Mouse (Mus musculus): Measurements from ENCODE around the gene Ube2m. TPM values are rescaled to one million over a fixed set of nuclear protein-coding genes. Genes with fewer than 3 reads are reported as not detected.
A peak's percentile ranks its signal among the peaks of the same experiment; 100 is the strongest.

Ube2m gene
- total RNA-seq, 2 experiments from 2014 or later: 136 to 146 TPM

GRCm38 (mm10) chr7:13010005-13010908 lies 27.8 kb downstream of the Ube2m start, which contains the start of gene Zbtb45:
Gene Zbtb45 (minus strand): TSS chr7:13010034.
- Histone ChIP-seq H3K27ac (peak within 1 kb of the TSS; percentile 97), H3K4me3 (peak within 1 kb of the TSS; percentile 80)
- no peak for DNase-seq
- TF ChIP-seq CTCF (IDR thresholded peaks at IDR 0.05): no peak
- intact Hi-C loops (cut with DNase I): no loop called here

DNA sequence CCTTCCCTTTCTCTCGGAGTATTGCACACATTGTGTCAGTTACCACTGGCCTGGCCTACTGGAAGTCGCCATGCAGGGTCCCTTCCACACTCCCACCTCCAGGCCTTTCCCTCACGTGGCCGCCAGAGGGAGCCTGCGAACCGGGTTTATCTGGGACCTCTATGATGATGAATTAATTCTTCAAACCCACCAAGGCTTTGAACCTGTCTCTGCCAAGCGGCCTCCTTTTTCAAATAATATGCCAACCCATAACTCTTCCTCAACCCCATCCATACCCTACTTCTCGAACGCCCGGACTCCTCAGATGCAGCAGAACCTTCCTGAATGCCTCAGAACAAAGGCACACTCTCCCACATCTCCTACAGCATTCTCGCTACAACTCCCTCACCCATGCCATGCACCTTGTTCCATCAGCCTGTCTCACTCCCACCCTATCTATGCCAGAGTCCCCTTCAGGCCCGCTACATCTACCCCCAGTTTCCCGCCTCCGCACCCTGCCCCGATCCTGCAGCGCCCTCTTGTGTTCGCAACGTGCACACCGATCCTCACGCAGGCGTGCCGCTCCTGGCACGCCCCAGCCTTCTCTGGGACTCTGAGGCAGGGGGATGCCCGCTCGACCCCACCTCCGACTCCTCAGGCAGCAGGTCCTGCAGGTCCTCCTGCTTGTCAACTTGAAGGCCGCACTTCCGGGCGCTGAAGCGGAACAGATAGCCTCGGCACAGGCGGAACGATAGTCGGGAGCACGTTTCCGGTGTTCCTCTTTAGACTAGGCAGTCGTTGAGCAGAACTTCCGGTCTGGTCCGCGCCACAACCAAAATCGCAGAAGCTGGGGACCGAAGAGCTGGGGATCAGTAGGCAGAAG lies 28.7 kb downstream of the Ube2m start:
- DNase-seq: peak; percentile 93
- intact Hi-C loops (cut with DNase I): loop anchor here (1.0 kb wide), 2 partner anchors 37 to 99 kb away; no protein-coding TSS in a partner anchor
- Histone ChIP-seq H3K27ac (peak overlapping the region; percentile 97), H3K4me3 (peak overlapping the region; percentile 80)
- TF ChIP-seq CTCF (IDR thresholded peaks at IDR 0.05): peak; percentile 74

DNA sequence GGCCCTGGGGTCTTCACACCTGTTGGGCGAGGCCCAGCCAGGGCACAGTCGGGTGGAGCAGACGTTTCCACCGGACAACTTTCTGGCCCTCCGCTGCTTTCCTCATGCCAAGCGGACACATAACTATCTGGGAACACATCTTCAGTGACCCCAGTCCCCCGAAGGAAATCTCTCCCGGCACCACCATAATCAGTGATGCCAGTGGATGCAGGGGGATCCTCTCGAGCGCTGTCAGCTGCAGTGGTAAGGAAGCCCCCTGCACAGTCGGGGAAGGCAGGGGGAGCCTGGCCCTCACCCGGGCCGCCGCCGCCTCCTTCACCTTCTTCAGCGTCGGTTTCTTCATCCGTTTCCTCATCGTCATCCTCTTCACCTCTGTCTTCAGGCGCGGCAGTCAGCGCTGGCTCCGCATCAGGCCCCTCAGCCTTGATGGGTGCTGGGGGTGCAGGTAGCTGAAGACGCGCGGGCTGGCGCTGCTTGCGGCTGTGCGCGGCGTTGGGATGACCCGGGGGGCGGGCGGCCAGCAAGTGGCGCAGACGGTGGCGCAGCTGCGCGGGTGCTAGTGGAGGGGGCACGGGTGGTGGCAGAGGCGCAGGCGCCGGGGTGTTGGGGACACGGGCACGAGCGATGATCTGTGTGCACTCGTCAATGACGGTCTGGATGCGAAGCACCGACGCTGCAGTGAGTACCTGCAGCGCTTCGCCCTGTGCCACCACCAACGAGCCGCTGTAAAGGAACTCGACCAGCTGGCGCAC lies 30.6 kb downstream of the Ube2m start:
- intact Hi-C loops (cut with DNase I): no loop called here
- DNase-seq: peak; percentile 20
- Histone ChIP-seq H3K4me3 (peak overlapping the region; percentile 36), H3K27ac (peak overlapping the region; percentile 63)
- no peak for TF ChIP-seq CTCF (IDR thresholded peaks at IDR 0.05)

GRCm38 (mm10) chr7:13006531-13006930 lies 31.5 kb downstream of the Ube2m start:
- intact Hi-C loops (cut with DNase I): no loop called here
- peak overlapping the region; percentile 36 for H3K4me3 ChIP-seq
- no peak for DNase-seq
- peak overlapping the region; percentile 63 for H3K27ac ChIP-seq
- TF ChIP-seq CTCF (IDR thresholded peaks at IDR 0.05): no peak

DNA sequence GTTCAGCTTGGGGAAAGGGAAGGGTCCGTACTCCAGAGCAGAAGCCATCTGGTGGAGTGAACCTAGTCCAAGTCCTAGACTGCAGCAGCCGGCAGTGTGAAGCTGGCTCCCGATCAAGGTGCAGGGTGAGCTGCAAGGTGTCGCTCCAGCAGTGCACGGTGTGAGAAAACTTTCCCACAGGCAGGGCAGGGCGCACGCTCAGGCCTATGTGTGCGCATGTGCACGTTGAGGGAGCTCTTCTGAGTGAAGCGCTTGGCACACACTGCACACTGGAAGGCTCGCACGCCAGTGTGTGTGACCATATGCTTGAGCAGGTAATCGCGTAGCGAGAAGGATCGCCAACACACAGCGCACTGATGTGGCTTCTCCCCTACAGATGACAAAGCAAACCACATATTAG lies 32.1 kb downstream of the Ube2m start:
- intact Hi-C loops (cut with DNase I): no loop called here
- no peak for DNase-seq
- Histone ChIP-seq H3K27ac (peak overlapping the region; percentile 63), H3K4me3 (peak overlapping the region; percentile 36)
- TF ChIP-seq CTCF (IDR thresholded peaks at IDR 0.05): no peak

- intact Hi-C loops (cut with DNase I): no loop called here
- DNase-seq: no peak
- no peak overlapping the region for H3K4me3 ChIP-seq
- no peak for TF ChIP-seq CTCF (IDR thresholded peaks at IDR 0.05)
- H3K27ac ChIP-seq: no peak overlapping the region
Measured at GRCm38 (mm10) chr7:13003380-13003779, 34.7 kb downstream of the Ube2m start.

DNA sequence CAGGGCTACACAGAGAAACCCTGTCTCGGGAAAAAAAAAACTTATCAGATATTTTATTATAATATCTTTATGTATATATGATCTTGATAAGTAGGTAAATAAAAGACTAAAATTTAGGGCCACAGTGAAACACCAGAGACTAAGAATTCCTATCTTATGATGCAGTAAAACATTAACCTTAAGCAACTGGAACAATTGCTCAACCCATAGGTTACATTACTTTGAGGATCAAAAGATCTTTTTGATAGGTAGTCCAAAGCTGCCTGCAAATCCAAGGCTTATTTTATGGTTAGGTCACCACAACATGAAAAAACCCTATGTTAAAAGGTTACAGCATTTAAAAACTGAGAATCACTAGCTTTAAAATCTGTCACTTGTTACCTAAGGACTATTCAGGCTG lies 36.5 kb downstream of the Ube2m start:
- Histone ChIP-seq H3K27ac (no peak overlapping the region), H3K4me3 (no peak overlapping the region)
- no peak for TF ChIP-seq CTCF (IDR thresholded peaks at IDR 0.05)
- intact Hi-C loops (cut with DNase I): no loop called here
- no peak for DNase-seq

DNA sequence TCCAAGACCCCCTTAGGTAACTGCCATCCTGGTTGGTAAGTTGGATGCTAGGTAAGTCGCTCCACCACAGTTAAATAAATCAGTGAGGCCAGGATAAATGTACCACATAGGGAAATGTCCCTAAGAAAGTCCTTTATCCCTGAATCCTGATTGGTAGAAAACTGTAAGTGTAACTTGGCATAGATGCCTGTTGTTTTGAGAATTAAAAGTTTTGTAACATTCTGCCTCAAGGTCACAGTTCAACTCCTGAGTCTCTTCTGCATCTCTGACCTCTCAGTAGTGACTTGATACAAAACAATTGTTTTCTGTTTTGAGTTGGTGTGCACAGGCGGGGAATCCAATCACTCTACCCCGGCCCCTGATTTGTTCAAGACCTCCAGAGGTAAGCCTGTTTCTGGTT lies 39.2 kb downstream of the Ube2m start, which contains the start of gene Trim28:
Gene Trim28 (plus strand): TSS at position 264 of the 400 bp plus-strand sequence.
- TF ChIP-seq CTCF (IDR thresholded peaks at IDR 0.05): no peak
- no peak for DNase-seq
- intact Hi-C loops (cut with DNase I): no loop called here
- Histone ChIP-seq H3K4me3 (no peak within 1 kb of the TSS), H3K27ac (no peak within 1 kb of the TSS)

- TF ChIP-seq CTCF (IDR thresholded peaks at IDR 0.05): no peak
- Histone ChIP-seq H3K27ac (no peak within 1 kb of the TSS), H3K4me3 (no peak within 1 kb of the TSS)
- DNase-seq: no peak
- intact Hi-C loops (cut with DNase I): no loop called here
Measured at GRCm38 (mm10) chr7:12998053-12998452, 40.0 kb downstream of the Ube2m start, which contains the start of gene Slc27a5. Gene Slc27a5 (minus strand): TSS chr7:12998192.

DNA sequence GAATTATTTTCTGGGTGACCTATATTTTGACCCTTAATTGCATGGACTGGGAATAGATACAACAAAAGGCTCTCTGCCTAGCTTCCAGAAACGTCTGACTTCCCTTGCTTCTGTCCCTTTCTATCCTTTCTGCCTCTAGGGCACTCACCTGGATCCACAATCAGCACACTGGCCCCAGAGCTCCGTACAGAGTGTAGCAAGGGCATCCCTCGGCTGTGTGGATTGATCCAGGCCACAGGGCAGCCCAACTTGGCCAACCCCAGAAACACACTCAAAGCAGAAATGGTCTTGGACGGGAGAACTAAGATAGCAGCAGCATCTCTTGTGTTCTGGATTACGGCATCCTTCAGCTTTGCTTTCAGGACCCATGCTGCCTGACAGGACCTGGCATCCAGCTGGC lies 40.8 kb downstream of the Ube2m start:
- Histone ChIP-seq H3K27ac (no peak overlapping the region), H3K4me3 (no peak overlapping the region)
- DNase-seq: no peak
- no peak for TF ChIP-seq CTCF (IDR thresholded peaks at IDR 0.05)
- intact Hi-C loops (cut with DNase I): no loop called here

- no peak for TF ChIP-seq CTCF (IDR thresholded peaks at IDR 0.05)
- intact Hi-C loops (cut with DNase I): no loop called here
Measured at GRCm38 (mm10) chr7:12995862-12996261, 42.2 kb downstream of the Ube2m start.

DNA sequence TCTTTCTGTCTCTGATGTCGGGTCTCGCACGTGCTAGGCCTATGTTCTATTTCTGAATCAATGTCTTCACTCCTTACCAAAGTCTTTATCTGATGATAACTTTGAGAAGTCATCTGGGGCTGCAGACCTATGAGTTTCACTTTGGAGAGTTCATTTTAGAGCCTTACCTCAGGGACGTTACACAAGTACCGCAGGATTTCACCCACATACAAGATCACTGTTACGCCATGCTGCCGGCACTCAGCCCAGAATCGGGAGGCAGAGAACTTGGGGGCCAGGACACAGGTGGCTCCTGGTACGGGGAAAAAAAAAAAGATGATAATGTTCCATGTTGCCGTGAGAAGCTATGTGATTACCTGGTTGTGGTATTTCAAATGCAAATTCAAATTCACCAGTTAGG lies 44.9 kb downstream of the Ube2m start:
- Histone ChIP-seq H3K27ac (no peak overlapping the region), H3K4me3 (no peak overlapping the region)
- DNase-seq: no peak
- no peak for TF ChIP-seq CTCF (IDR thresholded peaks at IDR 0.05)
- intact Hi-C loops (cut with DNase I): no loop called here

More at GRCm38 (mm10) chr7:12995862-12996261, 42.2 kb downstream of the Ube2m start:
- Histone ChIP-seq H3K4me3 (no peak overlapping the region), H3K27ac (no peak overlapping the region)
- no peak for DNase-seq

Data from gastrocnemius, adult 2 months (tissue).